Mouse (Mus musculus) myocyte (in vitro differentiated cells): ENCODE measurements around the gene Ap5z1.

Source experiments
- E2F4 ChIP-seq: IDR thresholded peaks from one replicate; pipeline ENCODE4 v1.6.1; 2011; ENCODE audit warnings: mild to moderate bottlenecking, control low read depth, moderate library complexity; ENCODE audit not compliant: insufficient read depth
- MAX ChIP-seq: IDR thresholded peaks from one replicate; pipeline ENCODE4 v1.6.1; 2011; ENCODE audit warnings: low read depth, mild to moderate bottlenecking, control low read depth
- MYOD1 ChIP-seq, 3 experiments: IDR thresholded peaks; one replicate each; pipeline ENCODE4 v1.6.1; 2011; ENCODE audit warnings: control low read depth in 2 of 3, low read depth in 2 of 3, mild to moderate bottlenecking in 2 of 3, moderate library complexity in 1 of 3; ENCODE audit not compliant: insufficient read length in 2 of 3, control insufficient read depth in 1 of 3
- POLR2A ChIP-seq: IDR thresholded peaks from one replicate; pipeline ENCODE4 v1.6.1; 2011; ENCODE audit warnings: low read depth, mild to moderate bottlenecking, control low read depth, moderate library complexity; ENCODE audit not compliant: insufficient read length
- USF1 ChIP-seq: IDR thresholded peaks from one replicate; pipeline ENCODE4 v1.6.1; 2011; ENCODE audit warnings: low read depth, mild to moderate bottlenecking, control low read depth, moderate library complexity

DNA sequence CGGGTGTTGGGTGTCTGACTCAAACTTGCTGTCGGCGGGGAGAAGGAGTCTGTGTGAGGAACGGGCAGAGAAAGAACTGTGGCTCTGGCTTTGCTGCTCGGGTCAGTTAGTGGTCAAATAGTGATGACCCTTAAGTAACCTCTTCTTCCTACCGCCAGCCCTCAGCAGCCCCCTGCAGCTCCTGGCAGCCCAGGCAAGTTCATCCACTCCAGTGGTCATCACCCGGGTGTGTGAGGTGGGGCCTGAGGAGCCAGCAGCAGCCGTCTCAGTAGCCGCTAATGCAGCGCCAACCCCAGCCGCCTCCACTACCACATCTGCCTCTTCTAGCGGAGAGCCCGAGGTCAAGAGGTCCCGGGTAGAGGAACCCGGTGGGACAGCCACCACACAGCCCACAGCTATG lies 7.4 kb upstream of the Ap5z1 start:
- no peak for TF ChIP-seq MAX
- TF ChIP-seq USF1 = no peak
- no peak for TF ChIP-seq POLR2A
- TF ChIP-seq MYOD1 (IDR thresholded peaks at IDR 0.05; ENCODE audit: control insufficient read depth in 1 of 3, insufficient read length in 2 of 3, low read depth in 2 of 3) = no peak
- TF ChIP-seq E2F4 = no peak
